Mouse (Mus musculus) WW6 (cell line): ENCODE data around the gene Sdk2.

Experiments used
- DNase-seq: peaks from one replicate; pipeline ENCODE4 v3.0.0-alpha.2; 2013; ENCODE audit warnings: low read depth, low spot score

Gene Sdk2

GRCm38 (mm10) chr11:113842879-113843278, 224.0 kb downstream of the Sdk2 start:
- no peak for DNase-seq

- DNase-seq = no peak
Measured at GRCm38 (mm10) chr11:113831608-113832007, 235.2 kb downstream of the Sdk2 start.

GRCm38 (mm10) chr11:113828081-113828554, 238.7 kb downstream of the Sdk2 start:
- no peak for DNase-seq

GRCm38 (mm10) chr11:113820005-113820404, 246.8 kb downstream of the Sdk2 start:
- no peak for DNase-seq

- no peak for DNase-seq
Measured at GRCm38 (mm10) chr11:113819001-113819400, 247.8 kb downstream of the Sdk2 start.

GRCm38 (mm10) chr11:113816971-113817548, 249.8 kb downstream of the Sdk2 start:
- DNase-seq = no peak

GRCm38 (mm10) chr11:113816439-113816838, 250.4 kb downstream of the Sdk2 start:
- no peak for DNase-seq

GRCm38 (mm10) chr11:113811546-113812339, 255.1 kb downstream of the Sdk2 start:
- DNase-seq = no peak

DNA sequence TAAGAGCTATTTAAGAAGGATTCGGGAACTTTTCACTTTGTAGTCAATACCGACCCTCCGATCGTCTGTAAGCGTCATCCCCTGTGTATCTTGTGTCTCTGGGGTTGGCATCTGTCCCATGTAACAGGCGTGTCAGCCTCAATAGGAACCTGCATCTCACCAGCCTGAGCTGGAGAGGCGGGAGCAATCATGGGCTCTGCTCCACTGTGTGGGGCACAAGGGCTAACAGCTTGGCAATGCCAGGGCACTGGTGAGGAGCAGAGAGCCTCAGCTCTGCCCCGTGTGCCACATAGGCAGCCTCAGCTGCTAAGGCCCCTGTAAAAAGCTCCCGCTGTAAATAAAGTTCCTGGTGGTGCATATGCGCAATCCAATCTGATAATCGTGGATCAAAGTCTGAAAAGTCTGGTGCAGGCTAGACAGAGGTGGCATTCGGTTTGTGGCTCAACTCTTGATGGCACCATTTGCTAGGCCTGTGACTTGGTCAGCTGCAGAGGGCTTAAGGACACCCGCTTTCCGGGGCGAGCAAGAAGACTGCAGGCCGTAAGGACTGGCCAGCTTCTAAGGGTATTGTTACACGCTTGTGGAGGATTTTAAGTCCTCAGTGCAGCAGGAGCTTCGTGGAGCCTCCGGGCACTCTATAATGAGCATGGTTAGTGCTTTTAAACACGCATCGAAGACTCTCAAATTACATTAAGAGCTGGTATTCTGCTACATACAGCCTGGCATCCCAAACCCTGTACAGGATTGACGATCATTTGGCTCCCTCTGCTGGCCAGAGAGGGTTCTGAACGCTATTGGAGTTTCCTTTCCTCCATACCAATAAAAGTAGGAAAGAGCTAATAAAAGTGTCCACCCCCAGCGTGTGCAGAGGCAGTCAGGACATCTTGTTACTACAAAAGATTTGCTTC, 256.0 kb downstream of the Sdk2 start:
- peak; percentile 58 for DNase-seq

GRCm38 (mm10) chr11:113807086-113807485, 259.8 kb downstream of the Sdk2 start:
- DNase-seq = no peak

- no peak for DNase-seq
Measured at GRCm38 (mm10) chr11:113806382-113807077, 260.3 kb downstream of the Sdk2 start.

GRCm38 (mm10) chr11:113805974-113806373, 260.9 kb downstream of the Sdk2 start:
- no peak for DNase-seq

DNA sequence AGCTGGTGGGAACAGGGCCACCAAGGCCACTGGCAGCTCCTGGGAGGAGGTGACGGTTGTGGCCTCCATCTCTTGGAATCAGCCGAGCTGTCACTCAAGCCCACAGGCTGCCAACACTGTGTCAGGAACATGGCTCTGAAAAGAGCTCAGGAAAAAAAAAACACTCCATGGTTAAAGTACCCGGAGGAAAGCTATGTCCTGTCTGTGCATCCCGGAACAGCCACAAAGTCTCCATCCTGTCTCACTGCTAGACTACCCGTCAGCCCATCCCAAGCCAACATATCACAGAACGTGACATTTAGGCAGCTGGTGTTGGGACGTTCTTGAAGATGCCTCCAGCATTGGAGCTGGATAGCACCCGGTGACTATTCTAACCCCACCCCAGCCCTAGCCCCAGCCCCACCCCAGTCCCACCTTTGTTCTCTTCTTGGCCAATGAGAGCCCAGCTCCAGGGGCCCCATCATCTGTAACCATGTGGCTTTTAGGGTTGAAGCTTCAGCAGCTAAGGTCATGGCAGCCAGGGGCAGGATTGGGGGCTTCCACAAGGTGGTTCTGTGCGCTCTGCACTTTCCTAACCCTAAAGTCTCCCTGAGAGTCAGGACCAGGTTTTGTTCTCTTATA, 263.4 kb downstream of the Sdk2 start:
- peak; percentile 47 for DNase-seq

DNA sequence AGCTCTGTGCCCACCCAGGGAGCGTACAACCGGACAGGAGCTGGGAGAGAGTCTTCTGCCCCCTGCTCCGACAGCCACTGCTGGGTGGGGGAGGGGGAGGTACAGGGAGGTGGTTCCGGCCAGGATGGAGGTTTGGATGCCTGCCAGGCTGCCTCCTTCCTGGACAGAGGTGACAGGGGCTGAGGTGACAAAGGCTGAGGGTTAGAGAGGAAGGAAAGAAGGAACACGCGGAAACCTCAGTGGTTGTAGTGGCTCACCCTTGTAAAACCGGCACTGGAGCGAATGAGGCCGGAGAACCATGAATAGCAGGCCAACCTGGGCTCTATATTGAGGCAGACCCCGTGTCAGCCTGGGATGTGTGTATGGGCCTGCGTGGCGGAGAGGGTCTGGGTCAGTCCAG, 264.4 kb downstream of the Sdk2 start:
- no peak for DNase-seq

DNA sequence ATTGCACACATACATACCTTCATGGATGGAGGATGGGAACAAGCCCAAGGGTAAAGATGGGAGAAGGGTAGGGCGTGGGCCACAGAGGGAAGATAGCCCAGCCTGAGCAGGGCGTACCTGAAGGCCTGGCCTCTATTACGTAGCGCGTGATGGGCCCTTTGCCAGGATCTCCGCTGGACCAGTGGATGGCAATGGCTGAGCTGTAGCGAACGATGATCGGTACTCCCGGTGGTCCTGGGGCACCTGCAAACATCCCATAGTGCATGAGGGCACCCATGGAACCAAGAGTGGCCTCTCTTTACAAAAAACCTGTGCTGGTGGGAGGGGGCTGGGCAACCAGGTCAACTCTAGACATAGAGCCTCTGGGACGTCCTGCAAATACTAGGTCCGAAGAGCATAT, 266.8 kb downstream of the Sdk2 start:
- DNase-seq = no peak

- no peak for DNase-seq
Measured at GRCm38 (mm10) chr11:113799041-113799447, 267.8 kb downstream of the Sdk2 start.

GRCm38 (mm10) chr11:113798011-113798410, 268.8 kb downstream of the Sdk2 start:
- no peak for DNase-seq

- DNase-seq = no peak
Measured at GRCm38 (mm10) chr11:113797014-113797983, 269.5 kb downstream of the Sdk2 start.

DNA sequence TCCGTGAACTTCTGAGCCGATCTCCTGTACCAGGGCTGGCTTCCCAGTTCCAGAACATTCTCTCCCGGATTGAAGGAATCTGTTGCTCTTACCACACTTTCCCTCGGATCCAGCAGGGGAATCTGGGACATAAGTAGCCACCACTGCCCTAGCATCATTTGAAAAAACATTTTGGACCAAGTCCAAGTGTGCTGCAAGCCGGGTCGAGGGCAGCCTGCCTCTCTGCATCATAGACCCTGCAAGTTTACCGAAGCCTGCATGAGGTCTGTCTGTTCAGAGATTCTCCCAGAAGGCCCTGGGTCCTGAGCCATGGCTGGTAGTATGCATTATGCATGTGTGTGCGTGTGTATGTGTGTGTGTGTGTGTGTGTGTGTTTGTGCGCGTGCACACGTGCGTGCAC, 271.0 kb downstream of the Sdk2 start:
- DNase-seq = no peak
